Mouse (Mus musculus) activated CD4-positive, CD25-positive, alpha-beta regulatory T cell, adult 4 months (primary cell): Measurements from ENCODE around the gene Tmc8. TPM values are rescaled to one million over a fixed set of nuclear protein-coding genes. Genes with fewer than 3 reads are reported as not detected.
"Not testable (repeated sequence)": the region's sequence is repeated elsewhere in the genome, so short reads cannot be mapped to it uniquely, and the experiment has no call there.

Experiments used
- ATAC-seq: one replicate; pipeline ENCODE4 v1.8.0; 2017
- polyA plus RNA-seq, 2 experiments: library from polyadenylated mRNA; unstranded; fragments of 100-300 nt; shearing (Covaris generic); gene quantifications; one replicate each; pipeline ENCODE4 v1.2.1; 2017

Tmc8 gene
- polyA plus RNA-seq, 2 experiments from 2014 or later, result 26.8 to 45.3 TPM

- no peak for ATAC-seq
These were observed 7.0 kb upstream of the Tmc8 start for GRCm38 (mm10) chr11:117774925-117775324.

GRCm38 (mm10) chr11:117775540-117775939 lies 6.3 kb upstream of the Tmc8 start:
- ATAC-seq, result no peak

DNA sequence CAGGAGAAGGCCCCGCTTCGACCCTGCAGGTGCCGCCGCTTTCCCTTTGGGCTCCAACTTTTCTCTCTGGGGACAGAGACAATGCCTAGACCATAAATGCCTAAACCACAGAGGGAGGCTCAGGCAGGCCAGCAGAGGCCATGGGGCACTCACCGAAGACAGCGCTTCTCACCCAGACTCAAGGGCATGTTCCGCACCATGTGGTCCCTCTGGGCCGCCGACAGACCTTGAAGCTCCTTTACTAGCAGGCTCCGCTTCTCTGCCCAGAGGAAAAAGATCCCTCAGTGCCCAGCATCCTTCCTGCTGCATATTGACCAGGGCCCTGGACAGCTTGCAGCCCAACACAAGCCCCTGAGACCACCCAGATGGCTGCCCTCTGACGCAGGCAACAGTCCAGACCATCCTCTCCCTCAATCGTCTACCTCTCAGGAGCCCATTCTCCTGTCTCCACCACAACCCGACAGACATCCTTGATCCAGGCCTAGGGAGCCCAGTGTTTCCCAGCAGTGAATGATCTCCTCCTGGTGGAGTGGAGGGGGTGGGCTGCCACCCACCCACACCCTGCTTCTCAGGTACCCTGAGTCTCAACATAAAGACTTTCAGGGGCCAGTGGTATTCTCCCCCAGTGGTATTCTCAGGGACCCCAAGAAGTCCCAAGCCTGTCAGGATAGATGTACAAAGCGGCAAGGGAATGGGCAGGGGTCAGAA lies 5.6 kb upstream of the Tmc8 start:
- no peak for ATAC-seq

- ATAC-seq, result peak; percentile 38
These were observed 4.8 kb upstream of the Tmc8 start for GRCm38 (mm10) chr11:117777111-117777510.

GRCm38 (mm10) chr11:117778031-117778430 lies 3.8 kb upstream of the Tmc8 start:
- no peak for ATAC-seq

DNA sequence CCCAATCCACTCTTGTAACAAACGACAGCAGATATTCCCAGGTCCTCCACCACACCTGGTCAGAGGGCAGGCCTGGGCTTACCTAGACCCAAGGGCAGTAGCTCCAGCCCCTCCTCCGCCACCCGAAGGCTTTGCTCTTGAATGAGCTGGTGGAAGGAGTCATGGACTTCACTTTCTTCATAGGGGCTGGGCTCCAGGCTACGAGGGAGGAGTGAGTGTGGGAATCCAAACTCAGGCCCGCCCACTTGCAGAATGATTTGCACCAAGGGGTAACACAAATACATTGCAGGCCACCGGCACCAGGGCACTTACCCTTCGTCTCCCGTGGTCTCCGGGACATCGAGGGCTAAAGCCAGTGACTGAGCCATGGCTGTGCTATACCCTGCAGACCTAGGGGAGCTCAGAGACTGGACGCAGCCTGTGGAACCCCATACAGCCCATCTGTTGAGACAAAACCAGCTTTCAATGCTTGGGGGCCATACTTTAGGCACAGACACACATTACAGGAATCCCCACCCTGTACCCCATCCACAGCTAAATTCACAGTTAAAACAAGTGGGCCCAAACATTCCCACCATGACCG lies 2.9 kb upstream of the Tmc8 start:
- ATAC-seq, result no peak

DNA sequence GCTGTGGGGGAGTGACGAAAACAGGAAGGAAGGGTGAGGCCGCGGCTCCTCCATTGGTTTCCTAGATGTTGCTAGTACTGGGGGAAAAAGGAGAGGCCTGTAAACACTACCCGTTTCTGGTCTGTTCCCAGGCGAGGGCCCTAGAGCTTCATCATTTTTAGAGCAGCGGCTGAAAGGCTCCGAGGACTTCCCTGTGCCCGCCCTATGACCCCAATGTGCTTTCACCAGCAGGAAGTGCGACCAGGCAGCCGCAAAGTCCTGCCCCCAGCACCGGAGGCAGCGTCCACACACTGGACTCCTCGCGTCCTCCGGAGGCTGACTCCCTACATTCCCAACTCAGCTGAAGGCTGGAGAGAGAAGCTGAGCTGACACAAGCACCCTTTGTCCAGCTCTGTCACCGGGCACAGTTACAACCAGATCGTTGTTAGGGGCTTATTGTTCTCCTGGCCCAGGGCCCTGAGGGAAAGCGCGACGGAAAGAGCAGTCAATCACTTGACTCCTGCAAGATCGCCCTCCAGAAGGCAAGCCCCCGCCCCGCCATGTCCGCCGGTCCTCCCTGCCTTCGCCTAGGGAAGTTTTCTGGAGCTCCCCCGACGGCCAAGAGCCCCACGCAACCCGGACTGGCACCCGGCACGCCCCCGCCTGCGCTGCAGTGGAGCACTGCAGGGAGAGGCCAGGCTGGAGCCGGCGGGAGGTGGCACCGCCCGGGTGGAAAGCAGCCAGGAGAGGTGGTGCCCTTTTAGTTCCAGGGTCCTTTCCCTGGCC lies 2.3 kb upstream of the Tmc8 start:
- ATAC-seq, result no peak

GRCm38 (mm10) chr11:117780199-117780515 lies 1.7 kb upstream of the Tmc8 start:
- no peak for ATAC-seq

- ATAC-seq, result peak; percentile 69
These were observed 1.2 kb upstream of the Tmc8 start for GRCm38 (mm10) chr11:117780582-117781111.

GRCm38 (mm10) chr11:117781199-117781821 lies 566 bp upstream of the Tmc8 start:
- peak; percentile 26 for ATAC-seq

- ATAC-seq, result no peak
These were observed 794 bp downstream of the Tmc8 start for GRCm38 (mm10) chr11:117782705-117783034.

DNA sequence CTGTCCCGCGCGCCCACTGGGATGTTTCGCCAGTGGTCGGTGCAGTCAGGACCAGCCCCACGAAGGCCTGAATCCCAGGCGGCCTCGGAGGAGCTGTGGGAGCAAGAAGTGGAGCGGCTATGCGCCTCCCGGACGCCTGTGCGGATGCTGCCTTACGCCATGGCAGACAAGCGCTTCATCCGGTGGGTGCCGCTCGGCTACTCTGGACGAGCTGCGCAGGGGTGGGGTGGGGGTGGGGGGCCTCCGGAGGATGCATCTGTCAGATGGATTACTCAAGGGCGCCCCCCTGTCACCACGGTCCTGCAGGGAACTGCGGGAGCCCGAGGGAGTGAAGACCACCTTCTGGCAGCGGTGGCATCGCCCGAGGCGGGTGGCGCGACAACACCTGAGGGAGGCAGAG lies 1.2 kb downstream of the Tmc8 start:
- ATAC-seq, result no peak

GRCm38 (mm10) chr11:117783683-117784309 lies 1.9 kb downstream of the Tmc8 start:
- no peak for ATAC-seq

GRCm38 (mm10) chr11:117786294-117786693 lies 4.4 kb downstream of the Tmc8 start:
- no peak for ATAC-seq

GRCm38 (mm10) chr11:117788481-117788880 lies 6.6 kb downstream of the Tmc8 start:
- not testable (repeated sequence) for ATAC-seq

DNA sequence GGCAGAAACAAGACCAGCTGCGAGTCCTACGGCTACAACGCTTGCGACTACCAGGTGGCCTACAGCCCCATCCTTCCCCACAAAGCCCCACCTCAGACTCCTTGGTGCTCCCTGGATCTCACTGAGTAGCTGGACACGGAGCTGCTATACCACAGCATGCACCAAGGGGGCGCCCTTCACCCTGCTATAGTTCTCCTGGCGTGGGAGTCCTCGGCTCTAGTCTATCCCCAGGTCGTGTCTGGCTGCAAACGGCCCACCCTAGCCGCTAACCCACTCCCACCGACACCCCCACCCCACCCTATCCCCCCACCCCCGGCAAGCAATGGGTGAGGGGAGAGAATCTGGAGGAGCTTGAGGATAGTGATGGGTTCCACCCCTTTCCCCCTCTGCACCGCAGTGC lies 8.4 kb downstream of the Tmc8 start:
- ATAC-seq, result no peak

- ATAC-seq, result no peak
These were observed 9.0 kb downstream of the Tmc8 start for GRCm38 (mm10) chr11:117790703-117791440.

- ATAC-seq, result no peak
These were observed 9.5 kb downstream of the Tmc8 start for GRCm38 (mm10) chr11:117791441-117791761.

GRCm38 (mm10) chr11:117792281-117792888 lies 10.5 kb downstream of the Tmc8 start:
- ATAC-seq, result no peak

GRCm38 (mm10) chr11:117794035-117794551 lies 12.2 kb downstream of the Tmc8 start:
- ATAC-seq, result no peak

DNA sequence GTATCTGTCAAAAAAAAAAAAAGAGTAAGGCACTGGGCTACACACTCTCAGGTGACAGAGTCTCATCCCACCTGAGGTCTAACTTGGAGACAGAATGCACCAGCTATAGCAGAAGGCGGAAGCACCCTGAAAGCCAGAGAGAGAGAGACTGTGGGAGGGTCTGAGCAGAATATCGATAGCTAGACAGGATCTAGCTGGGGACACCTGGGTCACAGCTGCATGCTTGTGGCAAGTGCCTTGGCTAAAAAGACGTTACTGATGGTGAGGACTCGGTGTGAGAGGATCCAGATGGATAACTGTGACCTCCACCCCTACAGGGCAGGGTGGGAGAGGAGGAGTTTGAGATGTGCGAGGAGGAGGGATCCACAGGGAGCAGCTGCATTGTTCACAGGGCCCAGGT lies 15.1 kb downstream of the Tmc8 start:
- ATAC-seq, result no peak
